ENCODE assay signal across 16 mouse cellular contexts in genomic region chr3:119778431-119778830, GRCm38 (mm10). TPM values are rescaled to one million over a fixed set of nuclear protein-coding genes. Genes with fewer than 3 reads are reported as not detected.
DNase-seq lines count a peak whose midpoint lies in the region; ATAC-seq and TF ChIP-seq lines count a peak whose summit lies in the region.
"Had no signal": no experiment of that assay in that cellular context is flagged by ENCODE, and none has a peak within 500 bp of the region (broad histone marks: within the 10 kb centered on the region; RNA-seq: fewer than 3 reads in every experiment).

No protein-coding gene starts in this region.

- no peak overlapping the region for H3K27ac ChIP-seq in forebrain, postnatal 0 days (ENCODE audit: low read depth, low read length)
- H3K27ac ChIP-seq in forebrain, embryonic 11.5 days (ENCODE audit: low read depth, low read length), result no peak overlapping the region
- no peak overlapping the region for H3K27ac ChIP-seq in lung, embryonic 14.5 days (ENCODE audit: low read depth)
- H3K27ac ChIP-seq in embryonic facial prominence, embryonic 12.5 days, result no peak overlapping the region
- no peak overlapping the region for H3K27ac ChIP-seq in left cerebral cortex, adult 2 months
- H3K27ac ChIP-seq: embryonic facial prominence, embryonic 13.5 days; heart, embryonic 10.5 days; limb, embryonic 15.5 days had no signal

- no peak for TF ChIP-seq POLR2A in lung, adult 2 months (IDR thresholded peaks at IDR 0.05; ENCODE audit: borderline replicate concordance, extremely low read depth, low read depth, low read length)

- no peak for TF ChIP-seq CTCF in forebrain, postnatal 0 days (IDR thresholded peaks at IDR 0.05; ENCODE audit: low read depth)
- no peak for TF ChIP-seq CTCF in lung, embryonic 14.5 days (IDR thresholded peaks at IDR 0.05; ENCODE audit: low read depth)
- no peak for TF ChIP-seq CTCF in lung, adult 2 months (IDR thresholded peaks at IDR 0.05; ENCODE audit: insufficient read depth, low read length)
- no peak for TF ChIP-seq CTCF in left cerebral cortex, adult 2 months (IDR thresholded peaks at IDR 0.05)

- H3K27me3 ChIP-seq in forebrain, postnatal 0 days (ENCODE audit: insufficient read depth, low read length), result no peaks in the 10 kb centered on the region
- H3K27me3 ChIP-seq in forebrain, embryonic 11.5 days (ENCODE audit: control insufficient read depth, insufficient read depth, low read length), result no peaks in the 10 kb centered on the region
- no peaks in the 10 kb centered on the region for H3K27me3 ChIP-seq in lung, embryonic 14.5 days (ENCODE audit: insufficient read depth, low read length)
- no peaks in the 10 kb centered on the region for H3K27me3 ChIP-seq in embryonic facial prominence, embryonic 12.5 days
- H3K27me3 ChIP-seq: CH12.LX; embryonic facial prominence, embryonic 13.5 days; limb, embryonic 15.5 days had no signal

- intact Hi-C loops in left cerebral cortex, adult 2 months (cut with DNase I), result no loop called here

- peaks cover 16% of the 10 kb centered on the region; the same call in 1 of the 2 replicates for H3K4me1 ChIP-seq in forebrain, postnatal 0 days (ENCODE audit: insufficient read depth)
- peaks cover 3% of the 10 kb centered on the region; the same call in 1 of the 2 replicates for H3K4me1 ChIP-seq in forebrain, embryonic 11.5 days (replicated peaks; ENCODE audit: control insufficient read depth, insufficient read depth, low read length)
- peaks cover 3% of the 10 kb centered on the region; the same call in 1 of the 2 replicates for H3K4me1 ChIP-seq in lung, embryonic 14.5 days (ENCODE audit: insufficient read depth)
- H3K4me1 ChIP-seq in lung, adult 2 months (ENCODE audit: control insufficient read depth, insufficient read depth, low read length), result peaks cover 12% of the 10 kb centered on the region
- peaks cover 19% of the 10 kb centered on the region; the same call in 1 of the 2 replicates for H3K4me1 ChIP-seq in embryonic facial prominence, embryonic 12.5 days

- no peak for DNase-seq in forebrain, postnatal 0 days
- DNase-seq in forebrain, embryonic 11.5 days (ENCODE audit: low spot score), result no peak
- DNase-seq in lung, embryonic 14.5 days, result no peak
- DNase-seq in lung, adult 2 months, result no peak
- peak; percentile 43 for DNase-seq in ES-CJ7 (ENCODE audit: low read depth, low spot score)
- no peak for DNase-seq in left cerebral cortex, adult 2 months (ENCODE audit: extremely low spot score in 1 of 2, low spot score in 2 of 2)
- no peak for DNase-seq in cerebellum, postnatal 14 days
- DNase-seq: adrenal gland, adult 2 months; cerebellum, adult 8-10 months; gastrocnemius, postnatal 36 days; kidney, adult 11 months had no signal

- H3K9me3 ChIP-seq in forebrain, postnatal 0 days (ENCODE audit: low read length), result no peaks in the 10 kb centered on the region
- H3K9me3 ChIP-seq in forebrain, embryonic 11.5 days (ENCODE audit: control insufficient read depth, low read length), result no peaks in the 10 kb centered on the region
- no peaks in the 10 kb centered on the region for H3K9me3 ChIP-seq in lung, embryonic 14.5 days (ENCODE audit: low read depth, low read length)
- no peaks in the 10 kb centered on the region for H3K9me3 ChIP-seq in embryonic facial prominence, embryonic 12.5 days
- H3K9me3 ChIP-seq: embryonic facial prominence, embryonic 13.5 days; heart, embryonic 10.5 days; limb, embryonic 15.5 days had no signal

- no peak for ATAC-seq in forebrain, postnatal 0 days
- no peak for ATAC-seq in forebrain, embryonic 11.5 days (replicated peaks; ENCODE audit: low FRiP score)
- no peak for ATAC-seq in lung, embryonic 14.5 days (ENCODE audit: insufficient read depth)
- ATAC-seq in embryonic facial prominence, embryonic 12.5 days (ENCODE audit: insufficient number of reproducible peaks, insufficient read depth, low FRiP score, low TSS enrichment), result no peak

- 55% methylated on average over 2 of the region's 2 CpGs for WGBS in forebrain, postnatal 0 days
- 69% methylated on average over 2 of the region's 2 CpGs for WGBS in forebrain, embryonic 11.5 days
- WGBS in lung, embryonic 14.5 days, result 90% methylated on average over 2 of the region's 2 CpGs
- WGBS in lung, adult 2 months, result 72% methylated on average over 2 of the region's 2 CpGs
- 74% methylated on average over 2 of the region's 2 CpGs for WGBS in embryonic facial prominence, embryonic 12.5 days

- no peaks in the 10 kb centered on the region for H3K36me3 ChIP-seq in forebrain, postnatal 0 days (ENCODE audit: insufficient read depth)
- no peaks in the 10 kb centered on the region; the same call in 1 of the 2 replicates for H3K36me3 ChIP-seq in forebrain, embryonic 11.5 days (ENCODE audit: control insufficient read depth, insufficient read depth, low read length)
- H3K36me3 ChIP-seq in lung, embryonic 14.5 days (ENCODE audit: insufficient read depth), result 0 out of 2 replicates have a peak, but pooled peaks cover 7% of the 10 kb centered on the region
- 0 out of 2 replicates have a peak, but pooled peaks cover 4% of the 10 kb centered on the region for H3K36me3 ChIP-seq in embryonic facial prominence, embryonic 12.5 days
- H3K36me3 ChIP-seq: limb, embryonic 15.5 days had no signal

- 0 out of 2 replicates have a peak overlapping the region, but pooled peaks have one; percentile 32 for H3K4me2 ChIP-seq in forebrain, postnatal 0 days (ENCODE audit: low read depth)
- no peak overlapping the region for H3K4me2 ChIP-seq in forebrain, embryonic 11.5 days (ENCODE audit: low read depth, low read length, severe bottlenecking)
- H3K4me2 ChIP-seq in lung, embryonic 14.5 days, result 0 out of 2 replicates have a peak overlapping the region, but pooled peaks have one; percentile 8
- peak overlapping the region; percentile 3; the same call in 1 of the 2 replicates for H3K4me2 ChIP-seq in embryonic facial prominence, embryonic 12.5 days (replicated peaks)
- H3K4me2 ChIP-seq: embryonic facial prominence, embryonic 13.5 days; limb, embryonic 15.5 days had no signal

- H3K9ac ChIP-seq in forebrain, postnatal 0 days, result no peak overlapping the region
- H3K9ac ChIP-seq in forebrain, embryonic 11.5 days (ENCODE audit: low read length), result no peak overlapping the region
- no peak overlapping the region for H3K9ac ChIP-seq in lung, embryonic 14.5 days
- no peak overlapping the region for H3K9ac ChIP-seq in embryonic facial prominence, embryonic 12.5 days
- H3K9ac ChIP-seq: embryonic facial prominence, embryonic 13.5 days; limb, embryonic 15.5 days had no signal

- H3K4me3 ChIP-seq in forebrain, postnatal 0 days (ENCODE audit: low read depth, low read length), result no peak overlapping the region
- no peak overlapping the region for H3K4me3 ChIP-seq in forebrain, embryonic 11.5 days (ENCODE audit: low read depth, low read length)
- no peak overlapping the region for H3K4me3 ChIP-seq in lung, embryonic 14.5 days (ENCODE audit: low read depth, low read length)
- no peak overlapping the region for H3K4me3 ChIP-seq in lung, adult 2 months (replicated peaks; ENCODE audit: extremely low read depth, low read depth, low read length)
- no peak overlapping the region for H3K4me3 ChIP-seq in embryonic facial prominence, embryonic 12.5 days
- no peak overlapping the region for H3K4me3 ChIP-seq in left cerebral cortex, adult 2 months
- H3K4me3 ChIP-seq: embryonic facial prominence, embryonic 13.5 days; heart, embryonic 10.5 days; limb, embryonic 15.5 days had no signal

RNA-seq across cellular contexts. Expression of gene Ptbp2, which starts 5.8 kb away (rescaled TPM):
- 336 and 372 TPM in 2 replicates for total RNA-seq in forebrain, postnatal 0 days (2014; rRNA removed)
- polyA plus RNA-seq in forebrain, postnatal 0 days (2015; fragmentation: Nextera tagmentation; extraction: Ambion mirVana), result 183 and 185 TPM in 2 replicates
- 367 and 392 TPM in 2 replicates for polyA plus RNA-seq in forebrain, embryonic 11.5 days (2014; fragmentation: Nextera tagmentation; extraction: Ambion mirVana)
- 80.1 and 86.5 TPM in 2 replicates for polyA plus RNA-seq in lung, embryonic 14.5 days (2014; fragmentation: Nextera tagmentation; extraction: Ambion mirVana)
- 4.6 and 10.9 TPM in 2 replicates for polyA plus RNA-seq in lung, adult 2 months (2012; rRNA removed)
- polyA plus RNA-seq in embryonic facial prominence, embryonic 12.5 days (2016; fragmentation: Nextera tagmentation; extraction: Ambion mirVana), result 148 and 159 TPM in 2 replicates
- 100 to 1,000 TPM; 104 to 116 TPM for total RNA-seq in left cerebral cortex, adult 2 months (2021)
